Mouse (Mus musculus) neutrophil, adult 83 days (primary cell): ENCODE measurements around the gene Ddi2. TPM values are rescaled to one million over a fixed set of nuclear protein-coding genes. Genes with fewer than 3 reads are reported as not detected.

Experiments
- total RNA-seq, 2 experiments: library from RNA; stranded (reverse); gene quantifications; one replicate each; pipeline ENCODE4 v1.2.4; 2023

The Ddi2 gene
- total RNA-seq = 10 to 100 TPM; 42.8 to 46.7 TPM

GRCm38 (mm10) chr4:141722731-141723672 is at the start of gene Ddi2:
Gene Ddi2 (minus strand): TSS chr4:141723419.

GRCm38 (mm10) chr4:141746578-141747346 is 23.5 kb upstream of the Ddi2 start, which contains the start of gene Agmat:
Gene Agmat (plus strand): TSS chr4:141746672.

GRCm38 (mm10) chr4:141685499-141685898 is 37.7 kb downstream of the Ddi2 start, which contains the start of gene Rsc1a1:
Gene Rsc1a1 (minus strand): TSS chr4:141685599.

GRCm38 (mm10) chr4:141664799-141665198 is 58.4 kb downstream of the Ddi2 start, which contains the start of gene Plekhm2:
Gene Plekhm2 (minus strand): TSS chr4:141664899.

Other genes with a start within 250 kb of the Ddi2 start
- 10 to 100 TPM; 82.0 to 96.2 TPM for gene Spen, start 184.8 kb downstream of the Ddi2 start, total RNA-seq
- under 1 TPM in 1 of 2 experiments, not detected in 1; 0.42 TPM for gene Fblim1, start 117.3 kb downstream of the Ddi2 start, total RNA-seq
- not detected for gene Tmem82, start 104.8 kb downstream of the Ddi2 start, total RNA-seq
- not detected for gene Slc25a34, start 99.6 kb downstream of the Ddi2 start, total RNA-seq
- gene Plekhm2, start 58.5 kb downstream of the Ddi2 start, total RNA-seq = 10 to 100 TPM; 25.6 to 26.4 TPM
- 1 to 10 TPM in 1 of 2 experiments, under 1 TPM in 1; 0.79 to 1.3 TPM for gene Rsc1a1, start 37.8 kb downstream of the Ddi2 start, total RNA-seq
- gene Agmat, start 23.3 kb upstream of the Ddi2 start, total RNA-seq = not detected
- 1 to 10 TPM; 4.9 TPM for gene Dnajc16, start 67.5 kb upstream of the Ddi2 start, total RNA-seq
- gene Casp9, start 70.2 kb upstream of the Ddi2 start, total RNA-seq = 10 to 100 TPM; 20.4 to 20.5 TPM
- not detected for gene Cela2a, start 102.7 kb upstream of the Ddi2 start, total RNA-seq
- not detected for gene Ctrc, start 122.9 kb upstream of the Ddi2 start, total RNA-seq
- 100 to 1,000 TPM; 118 to 123 TPM for gene Efhd2, start 151.5 kb upstream of the Ddi2 start, total RNA-seq